Mouse (Mus musculus): ENCODE data around the gene Zfp839. TPM values are rescaled to one million over a fixed set of nuclear protein-coding genes. Genes with fewer than 3 reads are reported as not detected.
"Not testable (repeated sequence)": the region's sequence is repeated elsewhere in the genome, so short reads cannot be mapped to it uniquely, and the experiment has no call there.

The Zfp839 gene
- total RNA-seq, 2 experiments from 2014 or later: 8.6 to 8.9 TPM

- intact Hi-C loops (cut with DNase I): no loop called here
Observed at GRCm38 (mm10) chr12:110837192-110837841, 12.7 kb upstream of the Zfp839 start.

GRCm38 (mm10) chr12:110837850-110838249, 12.2 kb upstream of the Zfp839 start:
- DNase-seq (ENCODE audit: extremely low spot score in 1 of 2, low spot score in 2 of 2): no peak
- intact Hi-C loops (cut with DNase I): no loop called here

More at GRCm38 (mm10) chr12:110837192-110837841, 12.7 kb upstream of the Zfp839 start:
- DNase-seq (ENCODE audit: extremely low spot score in 1 of 2, low spot score in 2 of 2): no peak

GRCm38 (mm10) chr12:110840348-110841198, 9.5 kb upstream of the Zfp839 start, which contains the start of gene Mok:
Gene Mok (minus strand): TSS chr12:110840939.
- intact Hi-C loops (cut with DNase I): loop anchor here (5.0 kb wide), 5 partner anchors 103 to 418 kb away; partner anchors contain the start of genes Dync1h1 and Wdr20
- peak; percentile 95 to 96 for DNase-seq (ENCODE audit: extremely low spot score in 1 of 2, low spot score in 2 of 2)

- intact Hi-C loops (cut with DNase I): loop anchor here (5.0 kb wide), 5 partner anchors 105 to 420 kb away; partner anchors contain the start of genes Dync1h1 and Wdr20
- no peak for DNase-seq (ENCODE audit: extremely low spot score in 1 of 2, low spot score in 2 of 2)
Observed at GRCm38 (mm10) chr12:110841731-110842493, 8.1 kb upstream of the Zfp839 start.

GRCm38 (mm10) chr12:110843194-110844048, 6.6 kb upstream of the Zfp839 start:
- intact Hi-C loops (cut with DNase I): loop anchor here (5.0 kb wide), 5 partner anchors 106 to 421 kb away; partner anchors contain the start of genes Dync1h1 and Wdr20

GRCm38 (mm10) chr12:110844227-110845130, 5.6 kb upstream of the Zfp839 start:
- peak in 1 of 2 experiments; percentile 38 for DNase-seq (ENCODE audit: extremely low spot score in 1 of 2, low spot score in 2 of 2)
- intact Hi-C loops (cut with DNase I): loop anchor here (5.0 kb wide), 5 partner anchors 107 to 422 kb away; partner anchors contain the start of genes Dync1h1 and Wdr20

More at GRCm38 (mm10) chr12:110843194-110844048, 6.6 kb upstream of the Zfp839 start:
- DNase-seq (ENCODE audit: extremely low spot score in 1 of 2, low spot score in 2 of 2): peak in 1 of 2 experiments; percentile 82

GRCm38 (mm10) chr12:110845131-110845880, 4.7 kb upstream of the Zfp839 start:
- intact Hi-C loops (cut with DNase I): no loop called here
- peak; percentile 77 to 91 for DNase-seq (ENCODE audit: extremely low spot score in 1 of 2, low spot score in 2 of 2)

GRCm38 (mm10) chr12:110846191-110846765, 3.8 kb upstream of the Zfp839 start:
- no peak for DNase-seq (ENCODE audit: extremely low spot score in 1 of 2, low spot score in 2 of 2)
- intact Hi-C loops (cut with DNase I): no loop called here

GRCm38 (mm10) chr12:110850929-110851256, 840 bp downstream of the Zfp839 start:
- intact Hi-C loops (cut with DNase I): no loop called here
- DNase-seq (ENCODE audit: extremely low spot score in 1 of 2, low spot score in 2 of 2): no peak

- no peak for DNase-seq (ENCODE audit: extremely low spot score in 1 of 2, low spot score in 2 of 2)
- intact Hi-C loops (cut with DNase I): no loop called here
Observed at GRCm38 (mm10) chr12:110851414-110851813, 1.4 kb downstream of the Zfp839 start.

GRCm38 (mm10) chr12:110851923-110852322, 1.9 kb downstream of the Zfp839 start:
- intact Hi-C loops (cut with DNase I): no loop called here

GRCm38 (mm10) chr12:110854786-110855737, 5.0 kb downstream of the Zfp839 start:
- peak in 1 of 2 experiments; percentile 47 for DNase-seq (ENCODE audit: extremely low spot score in 1 of 2, low spot score in 2 of 2)
- intact Hi-C loops (cut with DNase I): no loop called here

More at GRCm38 (mm10) chr12:110851923-110852322, 1.9 kb downstream of the Zfp839 start:
- DNase-seq (ENCODE audit: extremely low spot score in 1 of 2, low spot score in 2 of 2): no peak

- DNase-seq (ENCODE audit: extremely low spot score in 1 of 2, low spot score in 2 of 2): peak in 1 of 2 experiments; percentile 55
- intact Hi-C loops (cut with DNase I): no loop called here
Observed at GRCm38 (mm10) chr12:110857196-110857595, 7.1 kb downstream of the Zfp839 start.

- DNase-seq (ENCODE audit: extremely low spot score in 1 of 2, low spot score in 2 of 2); intact Hi-C loops (cut with DNase I): not testable (repeated sequence)
Observed at GRCm38 (mm10) chr12:110858681-110859080, 8.6 kb downstream of the Zfp839 start.

- intact Hi-C loops (cut with DNase I): no loop called here
Observed at GRCm38 (mm10) chr12:110860293-110860692, 10.2 kb downstream of the Zfp839 start.

More at GRCm38 (mm10) chr12:110860293-110860692, 10.2 kb downstream of the Zfp839 start:
- DNase-seq (ENCODE audit: extremely low spot score in 1 of 2, low spot score in 2 of 2): no peak
